Mouse (Mus musculus) heart, embryonic 15.5 days (tissue): ENCODE data around the gene Rxfp2. TPM values are rescaled to one million over a fixed set of nuclear protein-coding genes. Genes with fewer than 3 reads are reported as not detected.

Experiments used
- ATAC-seq: fragments of 200-750 bp; cut with Nextera tagmentation; replicated peaks from 2 replicates; pipeline ENCODE4 v1.8.0; 2017; ENCODE audit warnings: low read depth, moderate TSS enrichment; ENCODE audit not compliant: insufficient number of reproducible peaks, insufficient read depth, low FRiP score
- H3K27ac ChIP-seq: fragments of 300-500 bp; sonication (generic); 2 replicates; pipeline ENCODE4 v1.5.1; 2015; ENCODE audit warnings: mild to moderate bottlenecking, inconsistent platforms
- H3K27me3 ChIP-seq: fragments of 300-500 bp; sonication (generic); 2 replicates; pipeline ENCODE4 v1.6.1; 2015; ENCODE audit warnings: inconsistent platforms
- H3K36me3 ChIP-seq: fragments of 300-500 bp; sonication (generic); 2 replicates; pipeline ENCODE4 v1.6.1; 2015; ENCODE audit warnings: mild to moderate bottlenecking, inconsistent platforms
- H3K4me1 ChIP-seq: fragments of 300-500 bp; sonication (generic); replicated peaks from 2 replicates; pipeline ENCODE4 v1.6.1; 2015; ENCODE audit warnings: inconsistent platforms
- H3K4me2 ChIP-seq: fragments of 300-500 bp; sonication (generic); 2 replicates; pipeline ENCODE4 v1.6.1; 2015; ENCODE audit warnings: inconsistent platforms, mild to moderate bottlenecking, moderate library complexity
- H3K4me3 ChIP-seq: fragments of 300-500 bp; sonication (generic); 2 replicates; pipeline ENCODE4 v1.5.1; 2015; ENCODE audit warnings: mild to moderate bottlenecking, inconsistent platforms
- H3K9ac ChIP-seq: fragments of 300-500 bp; sonication (generic); 2 replicates; pipeline ENCODE4 v1.6.1; 2015; ENCODE audit warnings: mild to moderate bottlenecking, inconsistent platforms
- H3K9me3 ChIP-seq: fragments of 300-500 bp; sonication (generic); replicated peaks from 2 replicates; pipeline ENCODE4 v1.6.1; 2016; ENCODE audit warnings: inconsistent platforms
- WGBS: fragments of 180-500 bp; shearing (Covaris S2); methylation state at CpG from one replicate; pipeline ENCODE4 v1.1.7; 2015; ENCODE audit warnings: mixed read lengths; 5-methylcytosine and 5-hydroxymethylcytosine counted together
- polyA plus RNA-seq: library from polyadenylated mRNA; unstranded; fragments of >200 nt; fragmentation: Nextera tagmentation; extraction: Ambion mirVana; gene quantifications from 2 replicates; pipeline ENCODE4 v1.2.1, GENCODE M21; 2015

The Rxfp2 gene
- 0.31 TPM in 1 of 2 replicates, not detected in the other for polyA plus RNA-seq

DNA sequence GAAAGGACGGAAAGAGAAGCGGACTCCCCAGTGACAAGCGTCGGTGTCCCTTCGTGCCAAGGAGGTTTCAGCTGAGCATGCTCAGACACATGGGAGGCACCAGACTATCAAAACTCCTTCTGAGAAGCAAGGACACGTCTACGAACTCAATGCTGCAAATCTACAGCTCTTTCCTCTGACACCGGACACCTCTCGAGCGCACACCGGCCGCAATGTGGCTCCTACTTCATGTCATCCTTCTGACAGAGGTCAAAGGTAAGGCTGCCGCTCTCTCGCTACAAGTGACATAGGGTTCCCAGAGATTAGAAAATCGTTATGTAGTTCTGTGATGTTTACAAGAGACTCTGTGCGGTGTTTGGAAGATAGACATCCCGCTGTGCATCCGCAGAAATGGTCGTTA, at the start of gene Rxfp2:
Gene Rxfp2 (plus strand): TSS at position 20 of the 400 bp plus-strand sequence.
- H3K27ac ChIP-seq, result no peak within 1 kb of the TSS
- H3K9me3 ChIP-seq, result no peaks in the 10 kb centered on the region
- H3K4me1 ChIP-seq, result no peaks in the 10 kb centered on the region
- no peak within 1 kb of the TSS for H3K4me2 ChIP-seq
- no peak for ATAC-seq
- no peak within 1 kb of the TSS for H3K9ac ChIP-seq
- peaks cover 15% of the 10 kb centered on the region for H3K27me3 ChIP-seq
- H3K4me3 ChIP-seq, result no peak within 1 kb of the TSS
- WGBS, result 57% methylated on average over 19 of the region's 19 CpGs
- no peaks in the 10 kb centered on the region for H3K36me3 ChIP-seq

DNA sequence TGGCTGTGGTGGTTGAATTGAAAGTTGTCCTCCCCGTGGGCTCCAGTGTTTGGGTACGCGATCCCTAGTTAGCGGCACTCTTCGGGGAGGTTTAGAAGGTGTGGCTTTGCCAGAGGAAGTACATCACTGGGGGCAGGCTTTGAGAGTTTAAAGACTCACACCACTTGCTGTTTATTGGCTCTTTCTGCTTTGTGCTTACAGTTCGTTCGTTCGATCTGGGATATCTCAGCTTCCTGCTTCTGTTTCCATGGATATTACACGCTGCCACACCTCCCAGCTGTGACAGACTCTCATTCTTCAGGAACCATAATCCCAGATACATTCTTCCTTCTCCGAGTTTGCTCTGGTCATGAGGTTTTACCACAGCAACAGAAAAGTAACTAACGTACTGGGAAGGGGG, 48.2 kb upstream of the Rxfp2 start:
- Histone ChIP-seq H3K9ac (no peak overlapping the region), H3K27me3 (no peaks in the 10 kb centered on the region; the same call in 1 of the 2 replicates), H3K4me1 (no peaks in the 10 kb centered on the region), H3K36me3 (no peaks in the 10 kb centered on the region), H3K9me3 (no peaks in the 10 kb centered on the region), H3K4me3 (no peak overlapping the region), H3K4me2 (no peak overlapping the region), H3K27ac (no peak overlapping the region)
- ATAC-seq, result no peak
- 85% methylated on average over 11 of the region's 11 CpGs for WGBS

DNA sequence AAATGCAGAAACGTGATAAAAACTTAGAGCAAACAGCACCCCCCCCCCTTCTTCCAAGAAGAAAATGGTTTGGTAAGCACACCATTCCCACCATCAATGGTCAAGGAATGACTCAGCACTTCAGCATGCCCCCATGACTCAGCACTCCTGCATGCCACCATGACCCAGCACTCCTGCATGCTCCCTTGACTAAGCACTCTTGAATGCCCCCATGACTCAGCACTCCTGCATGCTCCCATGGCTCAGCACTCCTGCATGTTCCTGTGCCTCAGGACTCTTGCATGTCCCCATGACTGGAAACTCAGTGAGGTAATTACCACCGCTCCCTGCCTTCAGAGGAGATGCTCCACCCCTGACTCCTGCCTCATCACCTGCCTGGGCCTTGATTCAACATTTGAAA, 41.4 kb upstream of the Rxfp2 start:
- H3K4me1 ChIP-seq, result no peaks in the 10 kb centered on the region
- no peak for ATAC-seq
- no peak overlapping the region for H3K27ac ChIP-seq
- H3K27me3 ChIP-seq, result no peaks in the 10 kb centered on the region
- H3K36me3 ChIP-seq, result no peaks in the 10 kb centered on the region
- H3K9me3 ChIP-seq, result no peaks in the 10 kb centered on the region
- H3K4me2 ChIP-seq, result no peak overlapping the region
- WGBS, result 74% methylated on average over 2 of the region's 2 CpGs
- no peak overlapping the region for H3K4me3 ChIP-seq
- no peak overlapping the region for H3K9ac ChIP-seq

- ATAC-seq, result no peak
- no peak overlapping the region for H3K9ac ChIP-seq
- no peaks in the 10 kb centered on the region for H3K4me1 ChIP-seq
- H3K9me3 ChIP-seq, result no peaks in the 10 kb centered on the region
- no peaks in the 10 kb centered on the region for H3K27me3 ChIP-seq
- no peak overlapping the region for H3K4me3 ChIP-seq
- H3K36me3 ChIP-seq, result no peaks in the 10 kb centered on the region
- 71% methylated on average over 4 of the region's 4 CpGs for WGBS
- no peak overlapping the region for H3K27ac ChIP-seq
- H3K4me2 ChIP-seq, result no peak overlapping the region
Measured at GRCm38 (mm10) chr5:149983621-149984020, 34.9 kb upstream of the Rxfp2 start.

GRCm38 (mm10) chr5:149994578-149994977, 23.9 kb upstream of the Rxfp2 start:
- H3K9me3 ChIP-seq, result no peaks in the 10 kb centered on the region
- H3K27ac ChIP-seq, result no peak overlapping the region
- WGBS, result 72% methylated on average over 5 of the region's 5 CpGs
- no peaks in the 10 kb centered on the region for H3K4me1 ChIP-seq
- no peak for ATAC-seq
- H3K27me3 ChIP-seq, result no peaks in the 10 kb centered on the region
- no peak overlapping the region for H3K4me3 ChIP-seq
- no peak overlapping the region for H3K9ac ChIP-seq
- no peaks in the 10 kb centered on the region for H3K36me3 ChIP-seq
- H3K4me2 ChIP-seq, result no peak overlapping the region

DNA sequence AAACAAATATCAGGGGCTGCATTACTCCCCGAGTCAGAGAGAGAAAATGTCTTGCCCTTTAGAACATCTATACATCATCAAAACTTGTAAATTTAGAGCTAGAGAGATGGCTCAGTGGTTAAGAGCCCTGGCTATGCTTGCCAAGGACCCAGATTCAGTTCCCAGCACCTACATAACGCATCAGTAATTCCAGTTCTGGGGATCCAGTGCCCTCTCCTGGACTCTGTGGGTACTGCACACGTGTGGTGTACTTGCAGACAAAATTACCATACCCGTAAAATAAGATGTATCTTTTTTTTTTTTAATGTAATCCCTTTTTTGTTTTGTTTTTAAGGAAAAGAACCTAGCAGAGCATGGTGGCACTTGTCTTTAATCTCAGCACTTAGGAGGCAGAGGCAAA, 21.9 kb upstream of the Rxfp2 start:
- ATAC-seq, result no peak
- no peaks in the 10 kb centered on the region for H3K36me3 ChIP-seq
- H3K9ac ChIP-seq, result no peak overlapping the region
- WGBS, result 90% methylated on average over 4 of the region's 4 CpGs
- H3K4me2 ChIP-seq, result no peak overlapping the region
- H3K27me3 ChIP-seq, result no peaks in the 10 kb centered on the region
- no peak overlapping the region for H3K4me3 ChIP-seq
- no peak overlapping the region for H3K27ac ChIP-seq
- H3K9me3 ChIP-seq, result no peaks in the 10 kb centered on the region
- no peaks in the 10 kb centered on the region for H3K4me1 ChIP-seq

GRCm38 (mm10) chr5:149997321-149998034, 21.0 kb upstream of the Rxfp2 start:
- no peak for ATAC-seq
- Histone ChIP-seq H3K27me3 (no peaks in the 10 kb centered on the region), H3K9ac (no peak overlapping the region), H3K36me3 (no peaks in the 10 kb centered on the region), H3K4me3 (no peak overlapping the region), H3K27ac (no peak overlapping the region), H3K9me3 (no peaks in the 10 kb centered on the region), H3K4me2 (no peak overlapping the region), H3K4me1 (no peaks in the 10 kb centered on the region)
- WGBS, result 68% methylated on average over 22 of the region's 22 CpGs

- Histone ChIP-seq H3K9ac (no peak overlapping the region), H3K27me3 (no peaks in the 10 kb centered on the region), H3K27ac (no peak overlapping the region), H3K36me3 (no peaks in the 10 kb centered on the region), H3K9me3 (no peaks in the 10 kb centered on the region), H3K4me2 (no peak overlapping the region), H3K4me1 (no peaks in the 10 kb centered on the region), H3K4me3 (no peak overlapping the region)
- ATAC-seq, result no peak
- 75% methylated on average over 7 of the region's 7 CpGs for WGBS
Measured at GRCm38 (mm10) chr5:149998311-149998710, 20.2 kb upstream of the Rxfp2 start.

DNA sequence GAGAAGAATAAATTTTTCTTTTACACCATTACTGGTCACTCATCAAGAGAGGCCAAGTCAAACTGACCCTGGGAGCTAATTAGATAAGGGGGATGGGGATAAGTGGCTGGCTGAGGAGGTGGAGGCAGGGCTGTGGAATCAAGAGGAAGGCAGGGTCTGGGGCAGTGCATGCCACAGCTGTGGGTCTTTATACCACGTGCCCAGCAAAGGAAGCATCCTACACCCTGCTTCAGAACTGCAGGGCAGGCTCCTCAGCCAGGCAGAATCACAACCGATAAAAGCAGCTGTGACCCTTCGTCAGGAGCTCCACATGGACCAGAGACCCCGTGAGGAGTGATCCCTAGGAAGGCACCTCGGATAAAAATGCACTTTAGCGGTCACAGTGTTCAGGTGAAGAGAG, 13.1 kb upstream of the Rxfp2 start:
- H3K4me1 ChIP-seq, result no peaks in the 10 kb centered on the region
- no peak overlapping the region for H3K9ac ChIP-seq
- no peak overlapping the region for H3K27ac ChIP-seq
- no peak for ATAC-seq
- H3K27me3 ChIP-seq, result no peaks in the 10 kb centered on the region
- WGBS, result 36% methylated on average over 6 of the region's 6 CpGs
- H3K4me2 ChIP-seq, result no peak overlapping the region
- no peaks in the 10 kb centered on the region for H3K9me3 ChIP-seq
- H3K4me3 ChIP-seq, result no peak overlapping the region
- H3K36me3 ChIP-seq, result no peaks in the 10 kb centered on the region

GRCm38 (mm10) chr5:150016861-150017260, 1.6 kb upstream of the Rxfp2 start:
- no peak for ATAC-seq
- 57% methylated on average over 10 of the region's 10 CpGs for WGBS

DNA sequence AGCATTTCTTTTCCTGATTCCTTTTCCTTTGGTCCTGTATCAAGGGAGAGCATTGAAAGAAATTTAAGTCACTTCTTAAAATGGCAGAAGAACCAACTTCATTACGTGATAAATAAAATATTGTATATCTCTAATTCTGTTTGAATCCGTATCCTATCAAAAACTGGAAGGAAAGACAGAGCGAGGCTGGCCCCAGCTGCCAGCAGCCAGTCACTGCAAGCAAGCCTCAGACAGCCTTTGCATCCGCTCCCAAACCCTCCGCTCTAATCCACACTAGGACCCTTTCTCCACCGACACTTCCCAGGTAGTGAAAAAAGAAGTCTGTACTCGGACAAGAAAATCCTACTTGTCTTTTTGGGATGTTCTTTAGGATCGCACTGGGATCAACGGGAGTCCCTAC, 803 bp upstream of the Rxfp2 start:
- Histone ChIP-seq H3K4me3 (no peak overlapping the region), H3K36me3 (no peaks in the 10 kb centered on the region), H3K4me1 (no peaks in the 10 kb centered on the region), H3K4me2 (no peak overlapping the region), H3K27ac (no peak overlapping the region), H3K9me3 (no peaks in the 10 kb centered on the region), H3K9ac (no peak overlapping the region), H3K27me3 (peaks cover 13% of the 10 kb centered on the region)
- ATAC-seq, result no peak
- 55% methylated on average over 9 of the region's 9 CpGs for WGBS

More at GRCm38 (mm10) chr5:150016861-150017260, 1.6 kb upstream of the Rxfp2 start:
- Histone ChIP-seq H3K9me3 (no peaks in the 10 kb centered on the region), H3K4me1 (no peaks in the 10 kb centered on the region), H3K4me2 (no peak overlapping the region), H3K27me3 (peaks cover 9% of the 10 kb centered on the region; the same call in 1 of the 2 replicates), H3K9ac (no peak overlapping the region), H3K36me3 (no peaks in the 10 kb centered on the region), H3K27ac (no peak overlapping the region), H3K4me3 (no peak overlapping the region)

- ATAC-seq, result no peak
- H3K36me3 ChIP-seq, result no peaks in the 10 kb centered on the region
- no peak overlapping the region for H3K9ac ChIP-seq
- H3K27me3 ChIP-seq, result peaks cover 15% of the 10 kb centered on the region
- H3K4me3 ChIP-seq, result no peak overlapping the region
- no peaks in the 10 kb centered on the region for H3K9me3 ChIP-seq
- 8% methylated on average over 6 of the region's 6 CpGs for WGBS
- H3K4me2 ChIP-seq, result no peak overlapping the region
- H3K27ac ChIP-seq, result no peak overlapping the region
- no peaks in the 10 kb centered on the region for H3K4me1 ChIP-seq
Measured at GRCm38 (mm10) chr5:150020851-150021250, 2.4 kb downstream of the Rxfp2 start.
